Mouse (Mus musculus): ENCODE measurements at regions not wholly inside any gene's neighbourhood (a gene's known extent, or its start where the extent isn't known, plus 50 kb on each side); places are given as distances from the start of the nearest gene placed in this dataset.

GRCm38 (mm10) chr12:28250526-28250925 lies 301.7 kb downstream of the Dcdc2c start:
- TF ChIP-seq ZKSCAN1 (IDR thresholded peaks at IDR 0.05; ENCODE audit: low read depth, low read length) (no peak), GABPA (IDR thresholded peaks at IDR 0.05; ENCODE audit: low read depth, low read length) (no peak), POLR2AphosphoS5 (IDR thresholded peaks at IDR 0.05; ENCODE audit: borderline replicate concordance, low read depth, low read length) (no peak)

Data from MEL (cell line).